Comparison of ENCODE assay signal across 22 mouse cellular contexts in genomic region chr7:37389703-37390087, GRCm38 (mm10).
"Had no signal": no experiment of that assay in that cellular context is flagged by ENCODE, and none has a peak within 500 bp of the region (broad histone marks: within the 10 kb centered on the region; RNA-seq: fewer than 3 reads in every experiment).

No protein-coding gene starts in this region.

- H3K9ac ChIP-seq: heart, embryonic 13.5 days; heart, embryonic 15.5 days; kidney, embryonic 15.5 days; limb, embryonic 13.5 days; limb, embryonic 15.5 days; liver, embryonic 12.5 days; liver, embryonic 14.5 days had no signal

- H3K9me3 ChIP-seq: heart, embryonic 13.5 days; heart, embryonic 15.5 days; kidney, embryonic 15.5 days; limb, embryonic 13.5 days; limb, embryonic 15.5 days; liver, embryonic 12.5 days had no signal

- H3K27me3 ChIP-seq: heart, embryonic 13.5 days; heart, embryonic 15.5 days; kidney, embryonic 15.5 days; limb, embryonic 13.5 days; limb, embryonic 15.5 days; liver, embryonic 12.5 days had no signal

- H3K4me3 ChIP-seq: heart, adult 2 months; heart, embryonic 13.5 days; heart, embryonic 15.5 days; kidney, embryonic 15.5 days; limb, embryonic 13.5 days; limb, embryonic 15.5 days; liver, embryonic 12.5 days had no signal

- DNase-seq: gastrocnemius, postnatal 14 days; gastrocnemius, postnatal 36 days; heart, adult 11 months; heart, adult 2 months; heart, postnatal 14 days; heart, postnatal 36 days; kidney, adult 11 months; kidney, adult 2 months; kidney, adult 9 months; kidney, postnatal 14 days; kidney, postnatal 36 days; lung, adult 18-20 months had no signal

- H3K27ac ChIP-seq: heart, adult 2 months; heart, embryonic 13.5 days; heart, embryonic 15.5 days; kidney, embryonic 15.5 days; kidney, postnatal 0 days; limb, embryonic 13.5 days; limb, embryonic 15.5 days; liver, embryonic 12.5 days; liver, embryonic 14.5 days had no signal

- ATAC-seq: intestine, embryonic 16.5 days; liver, embryonic 12.5 days had no signal

- H3K36me3 ChIP-seq: heart, embryonic 13.5 days; heart, embryonic 15.5 days; kidney, embryonic 15.5 days; limb, embryonic 13.5 days; limb, embryonic 15.5 days; liver, embryonic 12.5 days had no signal

- H3K4me1 ChIP-seq: heart, embryonic 15.5 days; kidney, embryonic 15.5 days; limb, embryonic 13.5 days; limb, embryonic 15.5 days; liver, embryonic 12.5 days had no signal

- H3K4me2 ChIP-seq: heart, embryonic 11.5 days; heart, embryonic 13.5 days; heart, embryonic 15.5 days; kidney, embryonic 15.5 days; limb, embryonic 13.5 days; limb, embryonic 15.5 days; liver, embryonic 12.5 days had no signal
